Mouse (Mus musculus): ENCODE results near the gene Dynlrb1. TPM values are rescaled to one million over a fixed set of nuclear protein-coding genes. Genes with fewer than 3 reads are reported as not detected.

Gene Dynlrb1
- 375 and 381 TPM in 2 replicates for polyA plus RNA-seq (2015; fragmentation: Nextera tagmentation; extraction: Ambion mirVana)

GRCm38 (mm10) chr2:155236362-155236992 lies at the start of gene Dynlrb1:
Gene Dynlrb1 (plus strand): TSS chr2:155236533.
- Histone ChIP-seq H3K4me2 (peak within 1 kb of the TSS; percentile 90), H3K36me3 (peaks cover 3% of the 10 kb centered on the region; the same call in 1 of the 2 replicates), H3K4me3 (peak within 1 kb of the TSS; percentile 86), H3K9ac (peak within 1 kb of the TSS; percentile 89), H3K27me3 (no peaks in the 10 kb centered on the region), H3K4me1 (replicated peaks) (peaks cover 26% of the 10 kb centered on the region), H3K27ac (peak within 1 kb of the TSS; percentile 91), H3K9me3 (replicated peaks) (no peaks in the 10 kb centered on the region)
- ATAC-seq (replicated peaks; ENCODE audit: insufficient number of reproducible peaks, insufficient read depth, low FRiP score, low read depth): peak; percentile 98
- under 1% methylated on average over 50 of the region's 50 CpGs for WGBS

- no peak overlapping the region for H3K4me2 ChIP-seq
- H3K27ac ChIP-seq: no peak overlapping the region
- no peaks in the 10 kb centered on the region for H3K27me3 ChIP-seq
- H3K36me3 ChIP-seq: peaks cover 62% of the 10 kb centered on the region
- no peak overlapping the region for H3K9ac ChIP-seq
- no peaks in the 10 kb centered on the region for H3K9me3 ChIP-seq (replicated peaks)
- no peak overlapping the region for H3K4me3 ChIP-seq
- peaks cover 3% of the 10 kb centered on the region for H3K4me1 ChIP-seq (replicated peaks)
- WGBS: 86% methylated on average over 2 of the region's 2 CpGs
- ATAC-seq (replicated peaks; ENCODE audit: insufficient number of reproducible peaks, insufficient read depth, low FRiP score, low read depth): no peak
Observed at GRCm38 (mm10) chr2:155207419-155207818, 28.9 kb upstream of the Dynlrb1 start.

- Histone ChIP-seq H3K4me2 (no peak overlapping the region), H3K9ac (no peak overlapping the region), H3K9me3 (replicated peaks) (no peaks in the 10 kb centered on the region), H3K4me3 (no peak overlapping the region), H3K27me3 (no peaks in the 10 kb centered on the region), H3K27ac (peak overlapping the region; percentile 65), H3K4me1 (replicated peaks) (peaks cover 16% of the 10 kb centered on the region), H3K36me3 (peaks cover 60% of the 10 kb centered on the region)
- WGBS: 63% methylated on average over 2 of the region's 2 CpGs
- ATAC-seq (replicated peaks; ENCODE audit: insufficient number of reproducible peaks, insufficient read depth, low FRiP score, low read depth): no peak
Observed at GRCm38 (mm10) chr2:155223145-155223544, 13.2 kb upstream of the Dynlrb1 start.

GRCm38 (mm10) chr2:155224721-155225120 lies 11.6 kb upstream of the Dynlrb1 start:
- H3K4me1 ChIP-seq (replicated peaks): peaks cover 16% of the 10 kb centered on the region
- no peaks in the 10 kb centered on the region for H3K9me3 ChIP-seq (replicated peaks)
- H3K9ac ChIP-seq: no peak overlapping the region
- peaks cover 44% of the 10 kb centered on the region for H3K36me3 ChIP-seq
- H3K4me2 ChIP-seq: no peak overlapping the region
- H3K27ac ChIP-seq: peak overlapping the region; percentile 70
- H3K4me3 ChIP-seq: no peak overlapping the region
- H3K27me3 ChIP-seq: no peaks in the 10 kb centered on the region
- WGBS: 61% methylated on average over 7 of the region's 7 CpGs
- ATAC-seq (replicated peaks; ENCODE audit: insufficient number of reproducible peaks, insufficient read depth, low FRiP score, low read depth): 0 out of 2 replicates have a peak, but pooled peaks have one; percentile 64

DNA sequence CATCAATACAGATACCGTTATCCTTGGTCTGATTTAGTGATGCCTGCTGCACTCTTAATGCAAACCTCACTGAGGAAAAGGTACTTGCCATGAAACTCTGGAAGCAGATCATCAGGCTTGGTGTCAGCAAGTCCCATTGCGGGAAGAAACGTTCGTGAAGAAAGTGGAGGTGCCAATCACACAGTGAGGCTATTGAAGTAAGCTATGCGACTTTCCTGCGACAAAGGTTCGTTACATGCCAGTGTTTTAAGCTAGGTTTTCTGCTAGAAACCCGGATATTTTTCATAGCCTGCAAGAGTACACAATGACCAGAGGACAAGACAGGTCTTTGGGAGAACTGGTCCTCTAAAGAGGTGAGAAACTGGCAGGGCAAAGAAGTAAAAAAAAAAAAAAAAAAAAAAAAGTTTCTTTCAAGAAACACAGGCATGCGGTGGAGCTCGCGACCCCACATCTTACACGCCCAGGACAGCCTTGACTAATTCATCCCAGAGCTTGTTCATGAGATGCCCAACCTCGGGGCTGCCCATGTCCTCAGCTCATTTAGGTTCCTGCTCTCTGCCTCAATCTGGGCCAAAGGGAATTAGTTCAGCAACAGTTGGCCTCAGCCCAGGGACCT lies 479 bp upstream of the Dynlrb1 start:
- Histone ChIP-seq H3K4me3 (peak overlapping the region; percentile 86), H3K9me3 (replicated peaks) (no peaks in the 10 kb centered on the region), H3K27me3 (no peaks in the 10 kb centered on the region), H3K4me2 (peak overlapping the region; percentile 90), H3K4me1 (replicated peaks) (peaks cover 24% of the 10 kb centered on the region), H3K27ac (peak overlapping the region; percentile 91), H3K9ac (peak overlapping the region; percentile 89), H3K36me3 (peaks cover 3% of the 10 kb centered on the region; the same call in 1 of the 2 replicates)
- 7% methylated on average over 13 of the region's 13 CpGs for WGBS
- ATAC-seq (replicated peaks; ENCODE audit: insufficient number of reproducible peaks, insufficient read depth, low FRiP score, low read depth): peak; percentile 71

GRCm38 (mm10) chr2:155237276-155237675 lies 943 bp downstream of the Dynlrb1 start:
- H3K4me1 ChIP-seq (replicated peaks): peaks cover 27% of the 10 kb centered on the region
- no peaks in the 10 kb centered on the region for H3K9me3 ChIP-seq (replicated peaks)
- ATAC-seq (replicated peaks; ENCODE audit: insufficient number of reproducible peaks, insufficient read depth, low FRiP score, low read depth): no peak
- H3K27ac ChIP-seq: peak overlapping the region; percentile 91
- peak overlapping the region; percentile 89 for H3K9ac ChIP-seq
- no peaks in the 10 kb centered on the region for H3K27me3 ChIP-seq
- H3K4me3 ChIP-seq: peak overlapping the region; percentile 86
- 13% methylated on average over 4 of the region's 4 CpGs for WGBS
- H3K36me3 ChIP-seq: peaks cover 3% of the 10 kb centered on the region; the same call in 1 of the 2 replicates
- peak overlapping the region; percentile 90 for H3K4me2 ChIP-seq

- Histone ChIP-seq H3K27me3 (no peaks in the 10 kb centered on the region), H3K27ac (0 out of 2 replicates have a peak overlapping the region, but pooled peaks have one; percentile 34), H3K4me1 (replicated peaks) (peaks cover 31% of the 10 kb centered on the region), H3K36me3 (peaks cover 38% of the 10 kb centered on the region), H3K9me3 (replicated peaks) (no peaks in the 10 kb centered on the region), H3K4me3 (no peak overlapping the region), H3K4me2 (no peak overlapping the region), H3K9ac (no peak overlapping the region)
- 81% methylated on average over 4 of the region's 4 CpGs for WGBS
- ATAC-seq (replicated peaks; ENCODE audit: insufficient number of reproducible peaks, insufficient read depth, low FRiP score, low read depth): no peak
Observed at GRCm38 (mm10) chr2:155240915-155241314, 4.6 kb downstream of the Dynlrb1 start.

DNA sequence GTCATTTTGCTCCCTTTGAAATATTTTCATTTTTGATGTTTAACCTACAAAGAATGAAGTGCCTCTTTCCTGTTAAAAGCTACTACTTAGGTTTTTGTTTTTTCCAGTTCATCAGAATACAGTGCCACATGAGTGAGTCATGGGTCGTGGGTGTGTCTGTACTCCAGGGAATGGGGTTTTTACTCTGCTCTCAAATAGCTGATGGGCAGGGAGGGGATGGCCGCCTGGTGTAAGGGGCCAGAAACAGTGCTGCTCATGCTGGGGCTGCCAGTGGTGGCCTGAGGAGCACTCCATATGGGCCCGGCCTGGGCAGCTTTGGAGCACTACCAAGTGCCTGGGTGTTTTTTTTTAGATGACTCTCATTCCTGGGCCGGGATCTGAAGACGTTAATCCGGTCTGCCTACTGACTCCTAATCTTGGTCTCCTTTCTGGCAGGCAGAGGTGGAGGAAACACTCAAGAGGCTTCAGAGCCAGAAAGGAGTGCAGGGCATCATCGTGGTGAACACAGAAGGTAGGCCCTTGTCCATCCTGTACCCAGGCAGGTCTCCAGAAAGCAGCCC lies 6.0 kb downstream of the Dynlrb1 start:
- no peak overlapping the region for H3K4me2 ChIP-seq
- H3K27me3 ChIP-seq: no peaks in the 10 kb centered on the region
- 60% methylated on average over 7 of the region's 7 CpGs for WGBS
- ATAC-seq (replicated peaks; ENCODE audit: insufficient number of reproducible peaks, insufficient read depth, low FRiP score, low read depth): no peak
- peaks cover 34% of the 10 kb centered on the region for H3K4me1 ChIP-seq (replicated peaks)
- no peak overlapping the region for H3K4me3 ChIP-seq
- H3K27ac ChIP-seq: peak overlapping the region; percentile 65
- H3K36me3 ChIP-seq: peaks cover 49% of the 10 kb centered on the region
- H3K9ac ChIP-seq: no peak overlapping the region
- H3K9me3 ChIP-seq (replicated peaks): no peaks in the 10 kb centered on the region

- H3K9me3 ChIP-seq (replicated peaks): no peaks in the 10 kb centered on the region
- H3K4me2 ChIP-seq: no peak overlapping the region
- H3K36me3 ChIP-seq: peaks cover 84% of the 10 kb centered on the region
- H3K27me3 ChIP-seq: no peaks in the 10 kb centered on the region
- 0 out of 2 replicates have a peak, but pooled peaks have one; percentile 41 for ATAC-seq (replicated peaks; ENCODE audit: insufficient number of reproducible peaks, insufficient read depth, low FRiP score, low read depth)
- WGBS: 47% methylated on average over 4 of the region's 4 CpGs
- H3K4me3 ChIP-seq: no peak overlapping the region
- H3K27ac ChIP-seq: peak overlapping the region; percentile 58; the same call in 1 of the 2 replicates
- H3K9ac ChIP-seq: no peak overlapping the region
- H3K4me1 ChIP-seq (replicated peaks): peaks cover 15% of the 10 kb centered on the region
Observed at GRCm38 (mm10) chr2:155246231-155246630, 9.9 kb downstream of the Dynlrb1 start.

DNA sequence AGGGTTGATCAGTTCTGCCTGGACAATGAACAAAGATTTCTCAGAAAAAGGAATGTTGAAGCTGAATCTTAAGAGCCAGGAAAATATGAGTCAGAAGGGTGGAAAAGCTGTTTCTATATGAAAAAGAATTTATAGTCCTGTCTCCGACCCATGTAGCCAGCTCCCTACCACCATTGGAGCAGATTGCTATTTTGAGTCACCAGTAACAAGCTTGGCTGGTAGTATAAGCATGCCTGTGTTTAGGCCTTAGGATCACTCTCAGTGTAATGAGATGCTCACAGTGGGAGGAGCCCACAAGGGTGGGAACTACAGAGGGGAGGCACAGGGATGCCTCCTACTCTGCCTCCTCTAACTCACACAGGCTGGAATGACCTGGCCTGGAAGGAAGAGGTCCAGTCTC lies 11.9 kb downstream of the Dynlrb1 start:
- Histone ChIP-seq H3K27me3 (no peaks in the 10 kb centered on the region), H3K36me3 (peaks cover 82% of the 10 kb centered on the region), H3K9ac (no peak overlapping the region), H3K4me1 (replicated peaks) (peaks cover 12% of the 10 kb centered on the region), H3K4me3 (no peak overlapping the region), H3K4me2 (no peak overlapping the region), H3K9me3 (replicated peaks) (no peaks in the 10 kb centered on the region), H3K27ac (no peak overlapping the region)
- WGBS: 77% methylated on average over 1 of the region's 1 CpGs
- no peak for ATAC-seq (replicated peaks; ENCODE audit: insufficient number of reproducible peaks, insufficient read depth, low FRiP score, low read depth)

GRCm38 (mm10) chr2:155248718-155249117 lies 12.4 kb downstream of the Dynlrb1 start:
- Histone ChIP-seq H3K27ac (no peak overlapping the region), H3K4me3 (no peak overlapping the region), H3K27me3 (no peaks in the 10 kb centered on the region), H3K4me2 (no peak overlapping the region), H3K9ac (no peak overlapping the region), H3K36me3 (peaks cover 77% of the 10 kb centered on the region), H3K9me3 (replicated peaks) (no peaks in the 10 kb centered on the region), H3K4me1 (replicated peaks) (peaks cover 12% of the 10 kb centered on the region)
- 84% methylated on average over 2 of the region's 2 CpGs for WGBS
- ATAC-seq (replicated peaks; ENCODE audit: insufficient number of reproducible peaks, insufficient read depth, low FRiP score, low read depth): no peak
